In genomic region chr2:116009097-116009970, GRCm38 (mm10) we compare ENCODE assay signal across 9 mouse cellular contexts. TPM values are rescaled to one million over a fixed set of nuclear protein-coding genes. Genes with fewer than 3 reads are reported as not detected.
DNase-seq lines count a peak whose midpoint lies in the region; ATAC-seq lines count a peak whose summit lies in the region.
"Had no signal": no experiment of that assay in that cellular context is flagged by ENCODE, and none has a peak within 500 bp of the region (broad histone marks: within the 10 kb centered on the region; RNA-seq: fewer than 3 reads in every experiment).

No protein-coding gene starts in this region.

- no peak overlapping the region for H3K9ac ChIP-seq in heart, embryonic 15.5 days
- H3K9ac ChIP-seq in intestine, embryonic 16.5 days (ENCODE audit: low read depth, low read length) = no peak overlapping the region

- ATAC-seq in heart, embryonic 15.5 days (replicated peaks; ENCODE audit: insufficient number of reproducible peaks, insufficient read depth, low FRiP score, low read depth) = no peak
- ATAC-seq in intestine, embryonic 16.5 days = no peak

- peak overlapping the region; percentile 17; the same call in 1 of the 2 replicates for H3K4me3 ChIP-seq in heart, embryonic 15.5 days
- peak overlapping the region; percentile 35 for H3K4me3 ChIP-seq in embryonic facial prominence, embryonic 10.5 days
- no peak overlapping the region for H3K4me3 ChIP-seq in intestine, embryonic 16.5 days (ENCODE audit: low read length)

- H3K4me1 ChIP-seq in heart, embryonic 15.5 days (replicated peaks) = peaks cover 19% of the 10 kb centered on the region
- peaks cover 45% of the 10 kb centered on the region for H3K4me1 ChIP-seq in embryonic facial prominence, embryonic 10.5 days
- peaks cover 12% of the 10 kb centered on the region; the same call in 1 of the 2 replicates for H3K4me1 ChIP-seq in intestine, embryonic 16.5 days (ENCODE audit: control insufficient read depth, insufficient read depth, low read length)

- peak overlapping the region; percentile 47 for H3K4me2 ChIP-seq in heart, embryonic 15.5 days
- H3K4me2 ChIP-seq in intestine, embryonic 16.5 days (ENCODE audit: low read depth, low read length) = peak overlapping the region; percentile 34

- H3K9me3 ChIP-seq in heart, embryonic 15.5 days (replicated peaks) = no peaks in the 10 kb centered on the region
- no peaks in the 10 kb centered on the region for H3K9me3 ChIP-seq in embryonic facial prominence, embryonic 10.5 days
- H3K9me3 ChIP-seq in intestine, embryonic 16.5 days (ENCODE audit: control insufficient read depth, low read length) = no peaks in the 10 kb centered on the region

- WGBS in heart, embryonic 15.5 days = 40% methylated on average over 20 of the region's 20 CpGs
- WGBS in embryonic facial prominence, embryonic 10.5 days = 17% methylated on average over 20 of the region's 20 CpGs
- 16% methylated on average over 20 of the region's 20 CpGs for WGBS in intestine, embryonic 16.5 days

- no peak overlapping the region for H3K27ac ChIP-seq in heart, embryonic 15.5 days
- peak overlapping the region; percentile 60 for H3K27ac ChIP-seq in embryonic facial prominence, embryonic 10.5 days (replicated peaks)
- no peak overlapping the region for H3K27ac ChIP-seq in intestine, embryonic 16.5 days (ENCODE audit: low read length)

- no peaks in the 10 kb centered on the region for H3K36me3 ChIP-seq in heart, embryonic 15.5 days
- peaks cover 48% of the 10 kb centered on the region for H3K36me3 ChIP-seq in embryonic facial prominence, embryonic 10.5 days (replicated peaks)
- no peaks in the 10 kb centered on the region for H3K36me3 ChIP-seq in intestine, embryonic 16.5 days (ENCODE audit: control insufficient read depth, insufficient read depth, low read length)

- no peaks in the 10 kb centered on the region for H3K27me3 ChIP-seq in heart, embryonic 15.5 days
- peaks cover 12% of the 10 kb centered on the region; the same call in 1 of the 2 replicates for H3K27me3 ChIP-seq in embryonic facial prominence, embryonic 10.5 days (replicated peaks; ENCODE audit: low read depth, poor library complexity, severe bottlenecking)
- H3K27me3 ChIP-seq in intestine, embryonic 16.5 days (replicated peaks; ENCODE audit: control insufficient read depth, insufficient read depth, low read length) = no peaks in the 10 kb centered on the region

- DNase-seq in heart, adult 18-20 months = no peak
- peak; percentile 50 for DNase-seq in embryonic facial prominence, embryonic 10.5 days (ENCODE audit: low spot score)
- peak; percentile 53 for DNase-seq in neural tube, embryonic 10.5 days (ENCODE audit: extremely low spot score, low spot score)
- DNase-seq in adrenal gland, postnatal 10 days = no peak
- DNase-seq in lung, postnatal 36 days = no peak
- DNase-seq in ovary, adult 18-20 months (ENCODE audit: low spot score) = no peak

RNA-seq across cellular contexts. Expression of gene Meis2, which starts 56.3 kb away (rescaled TPM):
- 24.0 and 25.7 TPM in 2 replicates for polyA plus RNA-seq in heart, embryonic 15.5 days (2015; fragmentation: Nextera tagmentation; extraction: Ambion mirVana)
- 10 to 100 TPM; 19.1 to 24.3 TPM for total RNA-seq in heart, adult 18-20 months (2021)
- polyA plus RNA-seq in embryonic facial prominence, embryonic 10.5 days (2016; fragmentation: Nextera tagmentation; extraction: Ambion mirVana) = 67.0 and 71.9 TPM in 2 replicates
- 25.7 and 26.8 TPM in 2 replicates for polyA plus RNA-seq in intestine, embryonic 16.5 days (2015; fragmentation: Nextera tagmentation; extraction: Ambion mirVana)
- 100 to 1,000 TPM in 1 of 2 experiments, 10 to 100 TPM in 1; 93.8 to 104 TPM for total RNA-seq in adrenal gland, postnatal 10 days (2021)
- total RNA-seq: common myeloid progenitor, adult 5-6 weeks had no signal

Comparison
In these comparisons a context has a peak if more than half of its experiments do, and no peak if none do; other contexts are left out.
1. DNase-seq: peak in embryonic facial prominence, embryonic 10.5 days (single experiment) and neural tube, embryonic 10.5 days (single experiment); none in heart, adult 18-20 months (0 of 2), adrenal gland, postnatal 10 days (single experiment), lung, postnatal 36 days (single experiment) and ovary, adult 18-20 months (single experiment).